Mouse (Mus musculus) thymus, adult 2 months (tissue): Measurements from ENCODE around the gene Syde1. TPM values are rescaled to one million over a fixed set of nuclear protein-coding genes. Genes with fewer than 3 reads are reported as not detected.

Experiments
- DNase-seq: peaks from one replicate; pipeline ENCODE4 v3.0.0; 2021
- H3K27ac ChIP-seq: fragments of 200-500 bp; 2 replicates; pipeline ENCODE4 v1.5.1; 2012; ENCODE audit warnings: low read length, control low read depth; ENCODE audit not compliant: control insufficient read depth, insufficient read depth
- H3K27me3 ChIP-seq: fragments of 200-500 bp; 2 replicates; pipeline ENCODE4 v1.6.1; 2012; ENCODE audit warnings: mild to moderate bottlenecking, low read length, moderate library complexity, mixed read lengths; ENCODE audit not compliant: control insufficient read depth, insufficient read depth
- H3K36me3 ChIP-seq: fragments of 200-500 bp; 2 replicates; pipeline ENCODE4 v1.6.1; 2012; ENCODE audit warnings: mild to moderate bottlenecking, low read length, moderate library complexity; ENCODE audit not compliant: control insufficient read depth, insufficient read depth
- H3K4me1 ChIP-seq: fragments of 200-500 bp; replicated peaks from 2 replicates; pipeline ENCODE4 v1.6.1; 2012; ENCODE audit warnings: low read length; ENCODE audit not compliant: control insufficient read depth, insufficient read depth
- H3K4me3 ChIP-seq: fragments of 200-500 bp; 2 replicates; pipeline ENCODE4 v1.5.1; 2012; ENCODE audit warnings: mild to moderate bottlenecking, low read length, control low read depth, moderate library complexity; ENCODE audit not compliant: control insufficient read depth, insufficient read depth
- CTCF ChIP-seq: fragments of 200-500 bp; IDR thresholded peaks from 2 replicates; pipeline ENCODE4 v1.5.1; 2012; ENCODE audit warnings: mild to moderate bottlenecking, control low read depth, low read length, moderate library complexity, borderline replicate concordance; ENCODE audit not compliant: control insufficient read depth, poor library complexity, insufficient read depth; ENCODE audit errors: extremely low read depth
- POLR2A ChIP-seq: fragments of 200-500 bp; IDR thresholded peaks from 2 replicates; pipeline ENCODE4 v1.6.1; 2012; ENCODE audit warnings: mild to moderate bottlenecking, low read length, control low read depth, moderate library complexity; ENCODE audit not compliant: control insufficient read depth, poor library complexity, insufficient read depth; ENCODE audit errors: extremely low read depth
- WGBS: fragments of 180-500 bp; shearing (Covaris S2); methylation state at CpG from one replicate; pipeline ENCODE4 v1.1.7; 2018; 5-methylcytosine and 5-hydroxymethylcytosine counted together
- polyA plus RNA-seq: library from polyadenylated mRNA; depleted of rRNA; stranded (reverse); fragments of >200 nt; gene quantifications from 2 replicates; pipeline ENCODE4 v1.2.3, GENCODE M21; 2012

The Syde1 gene
- polyA plus RNA-seq, 1 experiment = 12.2 TPM

- WGBS = 89% methylated on average over 5 of the region's 5 CpGs
- Histone ChIP-seq H3K36me3 (no peaks in the 10 kb centered on the region), H3K4me3 (no peak overlapping the region), H3K27ac (no peak overlapping the region), H3K27me3 (no peaks in the 10 kb centered on the region), H3K4me1 (peaks cover 9% of the 10 kb centered on the region)
- DNase-seq = no peak
- TF ChIP-seq POLR2A = no peak
- TF ChIP-seq CTCF = no peak
Observed at GRCm38 (mm10) chr10:78599865-78600264, 8.1 kb upstream of the Syde1 start.

- Histone ChIP-seq H3K27ac (peak overlapping the region; percentile 81), H3K4me1 (peaks cover 42% of the 10 kb centered on the region), H3K36me3 (no peaks in the 10 kb centered on the region), H3K27me3 (no peaks in the 10 kb centered on the region), H3K4me3 (no peak overlapping the region)
- no peak for TF ChIP-seq POLR2A
- no peak for TF ChIP-seq CTCF
- DNase-seq = no peak
Observed at GRCm38 (mm10) chr10:78594566-78594965, 2.8 kb upstream of the Syde1 start.

- DNase-seq = peak; percentile 24
- Histone ChIP-seq H3K27me3 (no peaks in the 10 kb centered on the region), H3K36me3 (no peaks in the 10 kb centered on the region), H3K4me1 (peaks cover 45% of the 10 kb centered on the region), H3K4me3 (no peak overlapping the region), H3K27ac (peak overlapping the region; percentile 81)
- TF ChIP-seq POLR2A = no peak
- TF ChIP-seq CTCF = no peak
- WGBS = 52% methylated on average over 6 of the region's 6 CpGs
Observed at GRCm38 (mm10) chr10:78594157-78594556, 2.4 kb upstream of the Syde1 start.

- Histone ChIP-seq H3K27me3 (no peaks in the 10 kb centered on the region), H3K27ac (peak overlapping the region; percentile 81), H3K4me3 (no peak overlapping the region), H3K4me1 (peaks cover 50% of the 10 kb centered on the region), H3K36me3 (no peaks in the 10 kb centered on the region)
- DNase-seq = no peak
- 92% methylated on average over 5 of the region's 5 CpGs for WGBS
- TF ChIP-seq POLR2A (no peak), CTCF (no peak)
Observed at GRCm38 (mm10) chr10:78593736-78594135, 2.0 kb upstream of the Syde1 start.

DNA sequence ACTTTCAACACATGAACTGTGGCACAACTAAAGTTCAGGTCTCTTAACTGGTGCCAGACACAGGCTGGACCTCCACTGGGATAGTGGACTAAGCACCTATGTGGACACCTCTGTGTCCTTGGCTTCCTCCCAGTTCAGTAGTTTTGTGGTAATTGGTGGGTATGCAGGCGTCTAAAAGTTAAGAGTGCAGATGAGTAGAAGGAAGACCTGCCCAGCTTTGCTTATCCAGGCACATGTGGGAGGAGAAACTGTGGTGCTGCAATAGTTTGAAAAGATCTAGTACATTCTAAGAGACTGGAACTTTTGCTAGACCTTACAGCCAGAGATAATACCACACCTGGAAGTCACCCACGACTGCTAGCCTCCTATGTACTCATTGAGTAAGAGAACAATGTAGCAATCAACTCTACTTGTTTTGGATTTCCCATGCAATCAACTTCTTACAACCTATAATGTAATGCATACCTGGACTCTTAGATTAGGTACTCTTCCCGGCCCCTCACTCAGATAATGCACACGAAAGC, 1.2 kb upstream of the Syde1 start:
- Histone ChIP-seq H3K27ac (peak overlapping the region; percentile 94), H3K36me3 (no peaks in the 10 kb centered on the region), H3K4me1 (peaks cover 53% of the 10 kb centered on the region), H3K4me3 (no peak overlapping the region), H3K27me3 (no peaks in the 10 kb centered on the region)
- WGBS = 53% methylated on average over 4 of the region's 4 CpGs
- no peak for TF ChIP-seq POLR2A
- TF ChIP-seq CTCF = no peak
- no peak for DNase-seq

DNA sequence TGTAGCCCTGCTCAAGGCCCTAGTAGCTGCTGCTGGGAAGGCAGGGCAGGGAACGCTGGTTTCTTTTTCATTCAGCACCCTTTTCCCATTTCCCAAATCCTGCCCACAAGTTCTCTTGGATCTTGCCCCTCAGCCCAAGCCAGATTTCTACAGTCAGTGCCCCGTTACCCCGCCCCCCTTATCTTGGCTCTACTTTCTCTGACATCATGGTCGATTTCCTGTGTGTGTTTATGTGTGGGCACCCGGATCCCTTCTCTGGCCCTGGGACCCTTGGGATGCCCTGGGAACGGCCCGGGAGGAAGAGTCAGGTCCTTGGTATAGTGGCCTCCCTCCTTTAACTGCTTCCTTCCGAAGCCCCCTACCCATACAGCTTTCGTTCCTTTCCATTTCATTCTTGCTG, 1.0 kb downstream of the Syde1 start:
- TF ChIP-seq POLR2A (no peak), CTCF (no peak)
- Histone ChIP-seq H3K4me3 (peak overlapping the region; percentile 53), H3K4me1 (peaks cover 55% of the 10 kb centered on the region), H3K27ac (peak overlapping the region; percentile 94), H3K36me3 (peaks cover 3% of the 10 kb centered on the region), H3K27me3 (no peaks in the 10 kb centered on the region)
- peak; percentile 61 for DNase-seq
- WGBS = 18% methylated on average over 9 of the region's 9 CpGs

GRCm38 (mm10) chr10:78589901-78590300, 1.9 kb downstream of the Syde1 start:
- Histone ChIP-seq H3K27ac (peak overlapping the region; percentile 94), H3K36me3 (peaks cover 9% of the 10 kb centered on the region), H3K4me1 (peaks cover 52% of the 10 kb centered on the region), H3K4me3 (no peak overlapping the region), H3K27me3 (no peaks in the 10 kb centered on the region)
- TF ChIP-seq CTCF (no peak), POLR2A (no peak)
- DNase-seq = peak; percentile 22
- WGBS = 96% methylated on average over 8 of the region's 8 CpGs

GRCm38 (mm10) chr10:78589291-78589690, 2.5 kb downstream of the Syde1 start:
- Histone ChIP-seq H3K4me3 (no peak overlapping the region), H3K4me1 (peaks cover 50% of the 10 kb centered on the region), H3K27ac (peak overlapping the region; percentile 94; the same call in 1 of the 2 replicates), H3K27me3 (no peaks in the 10 kb centered on the region), H3K36me3 (peaks cover 15% of the 10 kb centered on the region)
- TF ChIP-seq CTCF (no peak), POLR2A (no peak)
- 96% methylated on average over 18 of the region's 18 CpGs for WGBS
- DNase-seq = no peak
